Mouse (Mus musculus): ENCODE data around the gene Kctd6. TPM values are rescaled to one million over a fixed set of nuclear protein-coding genes. Genes with fewer than 3 reads are reported as not detected.

Kctd6 gene
- total and polyA plus RNA-seq, 2 experiments from 2014 or later: 23.1 to 42.8 TPM

DNA sequence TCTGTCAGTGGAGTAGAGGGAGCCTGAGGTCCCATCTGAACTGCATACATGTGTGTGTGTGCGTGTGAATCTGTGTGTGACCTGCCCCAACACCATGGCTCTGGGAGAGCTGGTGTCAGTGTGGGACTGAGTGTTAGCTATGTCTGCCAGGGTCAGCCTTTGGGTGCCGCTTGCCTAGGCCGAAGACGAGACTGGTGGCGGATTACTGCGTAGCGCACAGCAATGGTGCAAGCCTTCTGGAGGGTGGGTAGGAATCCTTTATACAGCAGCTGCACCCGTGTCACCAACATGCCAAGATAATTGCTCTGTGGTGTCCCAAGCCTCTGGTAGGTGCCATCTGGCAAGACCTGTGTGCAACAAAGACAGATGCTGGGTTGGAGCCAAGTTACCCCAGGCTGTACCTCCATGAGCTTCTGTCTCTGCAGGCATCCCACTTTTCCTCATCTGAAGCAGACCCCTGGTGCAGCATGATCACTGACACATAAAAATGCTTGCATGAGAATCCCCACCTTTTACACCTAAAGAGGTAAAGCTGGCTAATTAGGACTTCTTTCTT is 37.5 kb downstream of the Kctd6 start:
- ATAC-seq (ENCODE audit: low FRiP score) (no peak), DNase-seq (ENCODE audit: low spot score) (peak; percentile 24)
- no peak for TF ChIP-seq CTCF (IDR thresholded peaks at IDR 0.05)

DNA sequence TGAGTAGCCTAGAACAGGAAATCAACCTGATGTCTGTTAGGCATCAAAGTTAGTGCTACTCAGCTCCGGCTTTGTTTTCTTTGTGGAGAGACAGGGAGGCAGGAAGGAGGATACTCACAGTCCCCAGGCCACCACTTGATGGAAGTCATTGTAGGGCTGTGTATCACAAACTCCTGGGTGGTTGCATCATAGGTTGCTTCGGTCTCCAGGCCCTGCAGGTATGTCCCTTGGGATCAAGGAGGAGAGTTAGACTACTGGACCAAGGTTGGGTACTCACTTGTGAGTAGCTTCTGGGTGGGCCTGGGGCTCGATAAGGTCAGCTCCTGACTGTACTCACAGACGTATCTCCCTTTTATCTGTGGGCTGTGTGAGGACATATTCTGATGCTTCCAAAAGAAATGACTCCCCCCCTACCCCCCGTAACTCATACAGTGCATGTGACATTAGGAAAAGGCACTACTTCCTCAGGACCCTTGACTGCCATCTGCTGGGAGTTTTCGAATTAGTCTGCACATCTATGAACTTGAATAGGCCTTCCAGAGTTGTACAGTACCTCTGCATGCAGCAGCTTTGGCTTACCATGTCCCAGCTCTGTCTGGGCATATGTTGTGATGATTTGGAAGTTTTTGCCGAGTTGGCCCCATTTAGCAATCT is 41.3 kb downstream of the Kctd6 start:
- H3K4me1 ChIP-seq (ENCODE audit: insufficient read depth, low read length): no peaks in the 10 kb centered on the region
- peak; percentile 70; the same call in 1 of the 2 replicates for ATAC-seq (ENCODE audit: low FRiP score)
- H3K4me3 ChIP-seq (ENCODE audit: low read depth, low read length): no peak overlapping the region
- no peaks in the 10 kb centered on the region for H3K9me3 ChIP-seq (ENCODE audit: low read length)
- no peak overlapping the region for H3K4me2 ChIP-seq (ENCODE audit: low read depth, low read length, poor library complexity, severe bottlenecking)
- no peaks in the 10 kb centered on the region for H3K27me3 ChIP-seq (ENCODE audit: insufficient read depth, low read length)
- peak; percentile 75 for DNase-seq (ENCODE audit: low spot score)
- H3K36me3 ChIP-seq (ENCODE audit: insufficient read depth, low read length): no peaks in the 10 kb centered on the region
- 76% methylated on average over 7 of the region's 7 CpGs for WGBS
- H3K27ac ChIP-seq (ENCODE audit: low read depth, low read length): no peak overlapping the region
- no peak overlapping the region for H3K9ac ChIP-seq (replicated peaks; ENCODE audit: low read length, poor library complexity, severe bottlenecking)
- peak; percentile 78 for TF ChIP-seq CTCF (IDR thresholded peaks at IDR 0.05)

More for the DNA sequence above, 37.5 kb downstream of the Kctd6 start:
- no peak overlapping the region for H3K4me3 ChIP-seq (ENCODE audit: low read depth, low read length)
- H3K4me1 ChIP-seq (ENCODE audit: insufficient read depth, low read length): no peaks in the 10 kb centered on the region
- H3K4me2 ChIP-seq (ENCODE audit: low read depth, low read length, poor library complexity, severe bottlenecking): no peak overlapping the region
- no peaks in the 10 kb centered on the region for H3K9me3 ChIP-seq (ENCODE audit: low read length)
- H3K9ac ChIP-seq (replicated peaks; ENCODE audit: low read length, poor library complexity, severe bottlenecking): no peak overlapping the region
- H3K27me3 ChIP-seq (ENCODE audit: insufficient read depth, low read length): no peaks in the 10 kb centered on the region
- no peak overlapping the region for H3K27ac ChIP-seq (ENCODE audit: low read depth, low read length)
- no peaks in the 10 kb centered on the region for H3K36me3 ChIP-seq (ENCODE audit: insufficient read depth, low read length)
- WGBS: 91% methylated on average over 8 of the region's 8 CpGs

- no peak for DNase-seq (ENCODE audit: low spot score)
- H3K27ac ChIP-seq (ENCODE audit: low read depth, low read length): no peak overlapping the region
Measured at GRCm38 (mm10) chr14:8256072-8256471, 42.1 kb downstream of the Kctd6 start.

DNA sequence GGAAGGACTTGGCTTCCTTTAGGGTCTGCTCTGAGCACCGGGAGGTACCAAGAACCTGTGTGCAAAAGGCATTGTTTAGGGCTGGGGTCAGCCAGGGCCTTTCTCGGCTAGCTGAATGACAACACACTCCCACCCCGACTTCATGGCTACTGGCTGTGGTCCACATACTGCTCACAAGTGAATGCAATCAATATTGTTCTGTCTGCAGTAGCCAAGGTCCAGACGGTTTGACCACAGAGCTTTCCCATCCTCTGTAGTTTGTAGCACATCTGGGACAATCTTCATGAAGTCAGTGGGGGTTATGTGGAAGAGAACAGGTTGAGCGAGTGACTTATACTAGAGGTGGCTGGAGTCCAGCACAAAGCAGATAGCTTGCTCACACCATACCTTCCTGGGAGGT is 42.9 kb downstream of the Kctd6 start:
- H3K4me2 ChIP-seq (ENCODE audit: low read depth, low read length, poor library complexity, severe bottlenecking): no peak overlapping the region
- no peaks in the 10 kb centered on the region for H3K36me3 ChIP-seq (ENCODE audit: insufficient read depth, low read length)
- no peak overlapping the region for H3K27ac ChIP-seq (ENCODE audit: low read depth, low read length)
- WGBS: 81% methylated on average over 5 of the region's 5 CpGs
- no peak for DNase-seq (ENCODE audit: low spot score)
- no peak for TF ChIP-seq CTCF (IDR thresholded peaks at IDR 0.05)
- no peaks in the 10 kb centered on the region for H3K4me1 ChIP-seq (ENCODE audit: insufficient read depth, low read length)
- no peaks in the 10 kb centered on the region for H3K27me3 ChIP-seq (ENCODE audit: insufficient read depth, low read length)
- H3K4me3 ChIP-seq (ENCODE audit: low read depth, low read length): no peak overlapping the region
- no peak for ATAC-seq (ENCODE audit: low FRiP score)
- no peaks in the 10 kb centered on the region for H3K9me3 ChIP-seq (ENCODE audit: low read length)
- H3K9ac ChIP-seq (replicated peaks; ENCODE audit: low read length, poor library complexity, severe bottlenecking): no peak overlapping the region

More at GRCm38 (mm10) chr14:8256072-8256471, 42.1 kb downstream of the Kctd6 start:
- ATAC-seq (ENCODE audit: low FRiP score): no peak
- no peaks in the 10 kb centered on the region for H3K4me1 ChIP-seq (ENCODE audit: insufficient read depth, low read length)
- no peaks in the 10 kb centered on the region for H3K36me3 ChIP-seq (ENCODE audit: insufficient read depth, low read length)
- H3K4me3 ChIP-seq (ENCODE audit: low read depth, low read length): no peak overlapping the region
- TF ChIP-seq CTCF (IDR thresholded peaks at IDR 0.05): no peak
- 53% methylated on average over 6 of the region's 6 CpGs for WGBS
- no peak overlapping the region for H3K4me2 ChIP-seq (ENCODE audit: low read depth, low read length, poor library complexity, severe bottlenecking)
- no peak overlapping the region for H3K9ac ChIP-seq (replicated peaks; ENCODE audit: low read length, poor library complexity, severe bottlenecking)
- H3K27me3 ChIP-seq (ENCODE audit: insufficient read depth, low read length): no peaks in the 10 kb centered on the region
- no peaks in the 10 kb centered on the region for H3K9me3 ChIP-seq (ENCODE audit: low read length)

DNA sequence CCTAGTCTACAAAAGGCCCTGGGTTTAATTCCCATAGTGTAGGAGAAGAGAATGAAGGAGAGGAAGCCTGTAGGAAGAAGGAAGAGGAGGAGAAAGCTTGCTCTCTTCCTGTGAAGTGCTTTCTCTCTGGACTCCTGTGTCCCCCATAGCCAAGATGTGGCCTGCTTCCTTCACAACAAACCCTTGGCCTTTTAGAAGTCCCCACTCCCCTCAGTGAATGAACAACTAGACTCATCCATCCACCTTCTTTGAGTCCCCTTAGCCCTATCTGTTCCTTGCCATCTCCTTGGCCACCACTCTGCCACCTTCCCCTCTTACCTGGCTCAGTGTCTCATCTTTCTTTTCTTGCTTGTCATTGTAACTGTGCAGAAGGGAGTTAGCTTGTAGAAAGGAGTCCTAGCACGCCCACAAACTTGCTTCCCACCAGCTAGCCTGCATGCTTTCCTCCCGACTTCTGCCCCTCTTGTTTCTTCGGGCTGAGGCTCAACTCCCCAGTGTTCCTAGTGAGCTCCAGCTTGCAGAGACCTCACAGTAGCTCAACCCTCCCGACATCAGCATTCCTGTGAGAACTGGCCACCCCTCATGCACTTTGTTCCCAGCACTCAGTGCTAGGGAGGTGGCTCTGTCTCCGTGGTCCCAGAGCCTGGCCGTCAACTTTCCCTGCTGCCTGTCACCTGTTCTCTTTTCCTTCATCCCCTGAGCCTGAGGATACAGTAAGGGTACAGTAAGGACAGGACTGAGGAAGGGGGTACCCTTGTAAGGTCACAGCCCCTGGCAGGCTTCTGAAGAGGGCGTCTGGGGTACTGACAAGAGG is 43.8 kb downstream of the Kctd6 start:
- Histone ChIP-seq H3K36me3 (ENCODE audit: insufficient read depth, low read length) (no peaks in the 10 kb centered on the region), H3K4me3 (ENCODE audit: low read depth, low read length) (no peak overlapping the region), H3K9ac (replicated peaks; ENCODE audit: low read length, poor library complexity, severe bottlenecking) (no peak overlapping the region), H3K27me3 (ENCODE audit: insufficient read depth, low read length) (no peaks in the 10 kb centered on the region), H3K27ac (ENCODE audit: low read depth, low read length) (no peak overlapping the region), H3K4me2 (ENCODE audit: low read depth, low read length, poor library complexity, severe bottlenecking) (no peak overlapping the region), H3K9me3 (ENCODE audit: low read length) (no peaks in the 10 kb centered on the region), H3K4me1 (ENCODE audit: insufficient read depth, low read length) (no peaks in the 10 kb centered on the region)
- no peak for TF ChIP-seq CTCF (IDR thresholded peaks at IDR 0.05)
- WGBS: 42% methylated on average over 7 of the region's 7 CpGs
- ATAC-seq (ENCODE audit: low FRiP score) (no peak), DNase-seq (ENCODE audit: low spot score) (no peak)

DNA sequence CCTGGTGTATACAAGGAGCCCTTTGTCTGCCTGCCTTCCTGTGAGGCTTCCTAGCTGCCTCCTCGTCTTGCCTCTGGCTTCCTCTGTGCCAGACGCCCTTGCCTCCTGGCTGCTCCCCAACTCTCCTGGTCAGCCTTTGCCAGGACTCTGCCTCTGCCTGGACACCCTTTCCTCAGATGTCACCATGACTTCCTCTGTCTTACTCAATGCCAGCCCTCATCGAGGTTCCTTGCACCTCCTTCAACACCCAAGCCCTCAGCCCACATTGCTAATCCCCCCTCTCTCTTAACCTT is 44.3 kb downstream of the Kctd6 start:
- H3K36me3 ChIP-seq (ENCODE audit: insufficient read depth, low read length): no peaks in the 10 kb centered on the region
- no peak overlapping the region for H3K27ac ChIP-seq (ENCODE audit: low read depth, low read length)
- 63% methylated on average over 3 of the region's 3 CpGs for WGBS
- no peak overlapping the region for H3K9ac ChIP-seq (replicated peaks; ENCODE audit: low read length, poor library complexity, severe bottlenecking)
- ATAC-seq (ENCODE audit: low FRiP score) (no peak), DNase-seq (ENCODE audit: low spot score) (no peak)
- H3K9me3 ChIP-seq (ENCODE audit: low read length): no peaks in the 10 kb centered on the region
- H3K4me2 ChIP-seq (ENCODE audit: low read depth, low read length, poor library complexity, severe bottlenecking): no peak overlapping the region
- no peaks in the 10 kb centered on the region for H3K27me3 ChIP-seq (ENCODE audit: insufficient read depth, low read length)
- no peaks in the 10 kb centered on the region for H3K4me1 ChIP-seq (ENCODE audit: insufficient read depth, low read length)
- no peak overlapping the region for H3K4me3 ChIP-seq (ENCODE audit: low read depth, low read length)
- no peak for TF ChIP-seq CTCF (IDR thresholded peaks at IDR 0.05)

All from midbrain, postnatal 0 days (tissue).